Mouse (Mus musculus) limb, embryonic 15.5 days (tissue): ENCODE data around the gene Adam12. TPM values are rescaled to one million over a fixed set of nuclear protein-coding genes. Genes with fewer than 3 reads are reported as not detected.

Experiments used
- ATAC-seq: fragments of 200-750 bp; cut with Nextera tagmentation; 2 replicates; pipeline ENCODE4 v1.8.0; 2017; ENCODE audit warnings: low read depth, moderate TSS enrichment; ENCODE audit not compliant: insufficient number of reproducible peaks, low FRiP score, low TSS enrichment
- H3K27ac ChIP-seq: fragments of 300-500 bp; sonication (generic); 2 replicates; pipeline ENCODE4 v1.5.1; 2015; ENCODE audit warnings: moderate library complexity, mild to moderate bottlenecking, inconsistent platforms
- H3K27me3 ChIP-seq: fragments of 300-500 bp; sonication (generic); 2 replicates; pipeline ENCODE4 v1.6.1; 2015; ENCODE audit warnings: inconsistent platforms
- H3K36me3 ChIP-seq: fragments of 300-500 bp; sonication (generic); 2 replicates; pipeline ENCODE4 v1.6.1; 2015; ENCODE audit warnings: inconsistent platforms
- H3K4me1 ChIP-seq: fragments of 300-500 bp; sonication (generic); 2 replicates; pipeline ENCODE4 v1.6.1; 2015; ENCODE audit warnings: inconsistent platforms
- H3K4me2 ChIP-seq: fragments of 300-500 bp; sonication (generic); 2 replicates; pipeline ENCODE4 v1.6.1; 2015; ENCODE audit warnings: mild to moderate bottlenecking, inconsistent platforms
- H3K4me3 ChIP-seq: fragments of 300-500 bp; sonication (generic); 2 replicates; pipeline ENCODE4 v1.5.1; 2015; ENCODE audit warnings: mild to moderate bottlenecking, inconsistent platforms
- H3K9ac ChIP-seq: fragments of 300-500 bp; sonication (generic); 2 replicates; pipeline ENCODE4 v1.6.1; 2015; ENCODE audit warnings: inconsistent platforms
- H3K9me3 ChIP-seq: fragments of 300-500 bp; sonication (generic); 2 replicates; pipeline ENCODE4 v1.6.1; 2016; ENCODE audit warnings: inconsistent platforms
- WGBS: fragments of 180-500 bp; shearing (Covaris S2); methylation state at CpG from one replicate; pipeline ENCODE4 v1.1.7; 2015; 5-methylcytosine and 5-hydroxymethylcytosine counted together
- polyA plus RNA-seq: library from polyadenylated mRNA; unstranded; fragments of >200 nt; fragmentation: Nextera tagmentation; extraction: Ambion mirVana; gene quantifications from 2 replicates; pipeline ENCODE4 v1.2.1, GENCODE M21; 2015

Adam12 gene
- polyA plus RNA-seq, 1 experiment from 2014 or later = 8.1 TPM

- Histone ChIP-seq H3K4me1 (peaks cover 38% of the 10 kb centered on the region), H3K27me3 (no peaks in the 10 kb centered on the region), H3K9ac (no peak overlapping the region), H3K36me3 (no peaks in the 10 kb centered on the region), H3K4me3 (no peak overlapping the region), H3K4me2 (no peak overlapping the region), H3K9me3 (no peaks in the 10 kb centered on the region), H3K27ac (peak overlapping the region; percentile 83)
- 33% methylated on average over 16 of the region's 16 CpGs for WGBS
- peak; percentile 89 for ATAC-seq
Measured at GRCm38 (mm10) chr7:134026200-134027019, 205.5 kb downstream of the Adam12 start.

- Histone ChIP-seq H3K9me3 (no peaks in the 10 kb centered on the region), H3K4me2 (no peak overlapping the region), H3K4me3 (no peak overlapping the region), H3K9ac (no peak overlapping the region), H3K27me3 (no peaks in the 10 kb centered on the region), H3K4me1 (peaks cover 14% of the 10 kb centered on the region), H3K27ac (no peak overlapping the region), H3K36me3 (no peaks in the 10 kb centered on the region)
- 74% methylated on average over 2 of the region's 2 CpGs for WGBS
- no peak for ATAC-seq
Measured at GRCm38 (mm10) chr7:134022157-134022885, 209.6 kb downstream of the Adam12 start.

- H3K9me3 ChIP-seq = no peaks in the 10 kb centered on the region
- WGBS = 54% methylated on average over 4 of the region's 4 CpGs
Measured at GRCm38 (mm10) chr7:134015226-134015625, 216.7 kb downstream of the Adam12 start.

GRCm38 (mm10) chr7:134014733-134015132, 217.2 kb downstream of the Adam12 start:
- no peaks in the 10 kb centered on the region for H3K9me3 ChIP-seq
- H3K36me3 ChIP-seq = no peaks in the 10 kb centered on the region
- no peaks in the 10 kb centered on the region for H3K27me3 ChIP-seq
- WGBS = 36% methylated on average over 7 of the region's 7 CpGs
- H3K9ac ChIP-seq = no peak overlapping the region
- peaks cover 9% of the 10 kb centered on the region for H3K4me1 ChIP-seq
- H3K4me2 ChIP-seq = no peak overlapping the region
- no peak overlapping the region for H3K4me3 ChIP-seq
- H3K27ac ChIP-seq = peak overlapping the region; percentile 11; the same call in 1 of the 2 replicates
- ATAC-seq = no peak

More at GRCm38 (mm10) chr7:134015226-134015625, 216.7 kb downstream of the Adam12 start:
- H3K4me1 ChIP-seq = peaks cover 9% of the 10 kb centered on the region
- no peak overlapping the region for H3K9ac ChIP-seq
- peak overlapping the region; percentile 11; the same call in 1 of the 2 replicates for H3K27ac ChIP-seq
- H3K36me3 ChIP-seq = no peaks in the 10 kb centered on the region
- H3K4me2 ChIP-seq = no peak overlapping the region
- H3K27me3 ChIP-seq = no peaks in the 10 kb centered on the region
- no peak overlapping the region for H3K4me3 ChIP-seq
- ATAC-seq = no peak

GRCm38 (mm10) chr7:134009157-134009556, 222.8 kb downstream of the Adam12 start:
- Histone ChIP-seq H3K27ac (no peak overlapping the region), H3K4me1 (no peaks in the 10 kb centered on the region), H3K9me3 (no peaks in the 10 kb centered on the region), H3K9ac (no peak overlapping the region), H3K4me2 (no peak overlapping the region), H3K4me3 (no peak overlapping the region), H3K27me3 (no peaks in the 10 kb centered on the region), H3K36me3 (0 out of 2 replicates have a peak, but pooled peaks cover 4% of the 10 kb centered on the region)
- ATAC-seq = no peak
- WGBS = 81% methylated on average over 5 of the region's 5 CpGs

- H3K36me3 ChIP-seq = 0 out of 2 replicates have a peak, but pooled peaks cover 4% of the 10 kb centered on the region
- no peak overlapping the region for H3K4me3 ChIP-seq
- H3K9me3 ChIP-seq = no peaks in the 10 kb centered on the region
- no peak for ATAC-seq
- no peaks in the 10 kb centered on the region for H3K4me1 ChIP-seq
- H3K4me2 ChIP-seq = no peak overlapping the region
- no peaks in the 10 kb centered on the region for H3K27me3 ChIP-seq
- H3K9ac ChIP-seq = no peak overlapping the region
- 64% methylated on average over 3 of the region's 3 CpGs for WGBS
- no peak overlapping the region for H3K27ac ChIP-seq
Measured at GRCm38 (mm10) chr7:134007942-134008361, 224.0 kb downstream of the Adam12 start.

GRCm38 (mm10) chr7:134001581-134001980, 230.4 kb downstream of the Adam12 start:
- Histone ChIP-seq H3K27ac (no peak overlapping the region), H3K4me3 (no peak overlapping the region), H3K4me2 (no peak overlapping the region), H3K4me1 (peaks cover 4% of the 10 kb centered on the region; the same call in 1 of the 2 replicates), H3K9me3 (no peaks in the 10 kb centered on the region), H3K9ac (no peak overlapping the region), H3K27me3 (no peaks in the 10 kb centered on the region), H3K36me3 (0 out of 2 replicates have a peak, but pooled peaks cover 4% of the 10 kb centered on the region)
- WGBS = 84% methylated on average over 4 of the region's 4 CpGs
- ATAC-seq = no peak

GRCm38 (mm10) chr7:133990930-133991329, 241.0 kb downstream of the Adam12 start:
- no peak overlapping the region for H3K27ac ChIP-seq
- H3K4me1 ChIP-seq = no peaks in the 10 kb centered on the region
- no peak overlapping the region for H3K4me3 ChIP-seq
- H3K4me2 ChIP-seq = no peak overlapping the region
- H3K9me3 ChIP-seq = no peaks in the 10 kb centered on the region
- no peak overlapping the region for H3K9ac ChIP-seq
- no peak for ATAC-seq
- H3K36me3 ChIP-seq = no peaks in the 10 kb centered on the region
- H3K27me3 ChIP-seq = no peaks in the 10 kb centered on the region

- whole genome bisulfite sequencing = 49% methylated on average over 5 of the region's 5 CpGs
- no peak overlapping the region for H3K4me3 ChIP-seq
- H3K4me2 ChIP-seq = no peak overlapping the region
- no peaks in the 10 kb centered on the region for H3K9me3 ChIP-seq
- no peaks in the 10 kb centered on the region for H3K27me3 ChIP-seq
- peaks cover 3% of the 10 kb centered on the region; the same call in 1 of the 2 replicates for H3K4me1 ChIP-seq
- no peak overlapping the region for H3K27ac ChIP-seq
- ATAC-seq = no peak
- no peaks in the 10 kb centered on the region for H3K36me3 ChIP-seq
- H3K9ac ChIP-seq = no peak overlapping the region
Measured at GRCm38 (mm10) chr7:133988356-133988755, 243.6 kb downstream of the Adam12 start.

GRCm38 (mm10) chr7:133986201-133986600, 245.7 kb downstream of the Adam12 start:
- Histone ChIP-seq H3K27me3 (no peaks in the 10 kb centered on the region), H3K4me2 (no peak overlapping the region), H3K36me3 (no peaks in the 10 kb centered on the region), H3K9ac (no peak overlapping the region), H3K9me3 (no peaks in the 10 kb centered on the region), H3K27ac (no peak overlapping the region), H3K4me3 (no peak overlapping the region), H3K4me1 (peaks cover 3% of the 10 kb centered on the region; the same call in 1 of the 2 replicates)
- ATAC-seq = no peak
- WGBS = 71% methylated on average over 4 of the region's 4 CpGs

GRCm38 (mm10) chr7:133985648-133986047, 246.3 kb downstream of the Adam12 start:
- WGBS = 86% methylated on average over 1 of the region's 1 CpGs
- H3K27me3 ChIP-seq = no peaks in the 10 kb centered on the region
- no peaks in the 10 kb centered on the region for H3K36me3 ChIP-seq
- no peak overlapping the region for H3K4me3 ChIP-seq
- H3K4me1 ChIP-seq = peaks cover 3% of the 10 kb centered on the region; the same call in 1 of the 2 replicates
- H3K9ac ChIP-seq = no peak overlapping the region
- ATAC-seq = no peak
- no peak overlapping the region for H3K4me2 ChIP-seq
- H3K27ac ChIP-seq = no peak overlapping the region
- no peaks in the 10 kb centered on the region for H3K9me3 ChIP-seq
